Mouse (Mus musculus): ENCODE measurements around the gene Atp5b. TPM values are rescaled to one million over a fixed set of nuclear protein-coding genes. Genes with fewer than 3 reads are reported as not detected.

Gene Atp5b
- polyA plus RNA-seq, 1 experiment: 2,953 TPM

DNA sequence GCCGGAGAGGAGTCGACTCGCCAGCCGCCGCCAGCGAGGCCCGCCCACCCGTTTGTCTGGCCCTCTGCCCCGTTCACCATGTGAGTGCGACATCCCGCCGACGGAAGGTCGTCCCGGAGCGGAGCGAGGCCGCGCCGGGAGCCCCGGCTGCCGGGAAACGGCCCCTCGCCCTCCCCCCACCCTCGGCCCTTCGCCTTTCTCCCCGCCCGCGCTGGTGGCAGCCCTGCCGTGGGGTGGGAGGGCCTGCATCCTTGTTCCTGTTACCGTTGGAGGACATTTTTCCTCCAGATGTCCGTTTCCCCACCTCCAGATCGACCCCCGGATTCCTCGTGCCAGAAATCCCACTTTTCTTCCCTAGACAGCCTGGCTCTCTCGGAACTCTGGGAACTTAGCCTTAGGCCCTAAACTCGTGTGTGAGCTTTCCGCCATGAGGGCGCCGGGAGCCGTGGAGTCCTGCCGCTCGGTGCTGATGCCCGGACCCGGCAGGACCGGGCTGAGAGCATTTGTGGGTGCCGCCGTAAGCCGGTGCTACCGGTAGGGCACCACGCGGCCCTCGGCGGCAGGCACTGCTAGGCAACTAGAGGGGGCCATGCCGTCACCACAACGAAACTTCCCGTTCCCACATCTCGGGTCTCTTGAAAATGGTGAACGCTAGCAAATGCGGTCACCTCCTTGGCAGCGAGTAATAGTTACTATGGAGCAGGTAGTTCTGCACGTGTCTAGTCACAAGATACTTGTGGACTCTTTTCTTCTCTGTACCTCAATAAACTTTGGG, 23.7 kb upstream of the Atp5b start:
- no peak for TF ChIP-seq GATA1 (IDR thresholded peaks at IDR 0.05; ENCODE audit: low read length)

DNA sequence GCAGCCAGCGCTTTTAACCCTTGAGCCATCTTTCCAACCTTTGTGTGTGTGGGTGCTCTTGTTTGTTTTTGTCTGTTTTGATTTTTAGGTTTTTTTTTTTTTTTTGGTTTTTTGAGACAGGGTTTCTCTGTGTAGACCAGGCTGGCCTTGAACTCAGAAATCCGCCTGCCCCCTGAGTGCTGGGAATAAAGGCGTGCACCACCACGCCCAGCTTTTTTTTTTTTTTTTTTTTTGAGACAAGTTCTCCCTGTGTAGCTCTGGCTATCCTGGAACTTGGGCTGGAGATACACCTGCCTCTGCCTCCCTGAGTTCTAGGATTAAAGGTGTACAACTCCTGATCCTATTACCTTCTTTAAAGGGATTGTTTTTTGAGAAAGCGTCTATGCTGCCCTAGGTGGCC, 22.0 kb upstream of the Atp5b start:
- no peak for TF ChIP-seq GATA1 (IDR thresholded peaks at IDR 0.05; ENCODE audit: low read length)

DNA sequence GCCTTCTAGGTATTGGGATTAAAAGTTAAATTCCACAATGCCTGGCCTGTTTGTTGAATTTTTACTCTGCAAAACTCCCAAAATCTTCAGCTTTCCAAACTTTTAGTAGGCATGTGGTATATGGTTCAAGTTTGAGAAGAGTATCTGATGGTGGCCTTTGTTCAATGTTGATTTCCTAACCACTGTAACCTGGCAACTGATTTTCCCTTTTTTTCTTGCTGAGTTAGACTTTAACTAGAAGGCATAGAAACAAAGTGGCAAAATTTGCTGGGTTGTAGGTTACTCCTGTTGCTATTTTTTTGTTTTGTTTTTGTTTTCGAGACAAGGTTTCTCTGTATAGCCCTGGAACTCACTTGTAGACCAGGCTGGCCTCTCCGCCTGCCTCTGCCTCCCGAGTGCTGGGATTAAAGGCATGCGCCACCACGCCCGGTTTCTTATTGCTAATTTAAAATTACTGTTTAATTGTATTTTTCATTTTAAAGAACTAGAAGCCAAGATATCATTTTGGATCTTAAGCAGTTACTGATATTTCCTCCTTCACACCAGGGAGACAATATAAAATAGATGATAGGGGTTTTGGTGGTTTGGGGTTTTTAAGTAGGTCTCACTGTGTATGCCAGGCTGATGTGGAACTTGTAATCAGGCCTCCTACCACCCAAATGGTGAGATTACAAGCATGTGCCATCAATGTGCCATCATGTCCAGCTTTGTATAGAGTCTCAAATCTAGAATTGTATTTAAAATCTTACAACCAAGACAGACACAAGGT, 20.7 kb upstream of the Atp5b start:
- TF ChIP-seq GATA1 (IDR thresholded peaks at IDR 0.05; ENCODE audit: low read length): no peak

DNA sequence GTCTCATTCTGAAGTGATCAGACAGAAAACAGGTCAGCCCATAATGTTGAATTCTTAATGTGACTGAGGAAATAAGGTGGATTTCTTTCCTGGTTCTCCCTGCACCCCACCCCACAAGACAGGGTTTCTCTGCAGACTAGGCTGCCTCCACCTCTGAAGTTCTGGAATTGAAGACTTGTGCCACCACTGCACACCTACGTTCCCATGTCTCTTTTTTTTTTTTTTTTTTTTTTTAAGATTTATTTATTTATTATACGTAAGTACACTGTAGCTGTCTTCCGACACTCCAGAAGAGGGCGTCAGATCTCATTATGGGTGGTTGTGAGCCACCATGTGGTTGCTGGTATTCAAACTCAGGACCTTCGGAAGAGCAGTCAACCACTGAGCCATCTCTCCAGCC, 17.0 kb upstream of the Atp5b start:
- no peak for TF ChIP-seq GATA1 (IDR thresholded peaks at IDR 0.05; ENCODE audit: low read length)

DNA sequence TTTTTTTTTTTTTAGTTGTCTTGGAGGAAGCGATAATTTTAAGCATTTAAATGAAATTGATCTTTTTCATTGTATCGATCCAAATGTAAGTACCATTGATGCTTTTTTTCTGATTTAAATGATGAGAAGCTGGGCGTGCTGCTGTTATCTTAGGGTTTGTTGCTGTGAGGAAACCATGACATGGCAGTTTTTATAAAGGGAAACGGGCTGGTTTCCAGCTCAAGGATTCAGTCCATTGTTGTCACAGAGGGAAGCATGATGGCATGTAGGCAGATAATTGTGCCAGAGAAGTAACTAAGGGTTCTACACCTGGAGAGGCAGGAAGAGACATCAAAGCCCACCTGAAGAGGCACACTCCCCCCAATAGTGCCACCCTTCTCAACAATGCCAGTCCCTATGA, 13.9 kb upstream of the Atp5b start:
- TF ChIP-seq GATA1 (IDR thresholded peaks at IDR 0.05; ENCODE audit: low read length): no peak

DNA sequence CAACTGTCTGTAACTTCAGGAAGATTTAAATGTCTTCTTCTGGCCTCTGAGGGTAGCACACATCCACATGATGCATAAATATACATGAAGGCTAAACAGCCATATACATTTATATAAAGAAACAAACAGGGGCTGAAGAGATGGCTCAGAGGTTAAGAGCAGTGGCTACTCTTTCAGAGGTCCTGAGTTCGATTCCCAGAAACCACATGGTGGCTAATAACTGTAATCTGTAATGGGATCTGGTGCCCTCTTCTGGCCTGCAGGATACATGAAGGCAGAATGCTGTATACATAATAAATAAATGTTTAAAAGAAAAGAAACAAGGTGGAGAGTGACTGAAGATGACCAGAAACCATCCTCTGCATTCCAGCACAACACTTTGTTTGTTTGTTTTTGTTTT, 2.6 kb upstream of the Atp5b start:
- TF ChIP-seq GATA1 (IDR thresholded peaks at IDR 0.05; ENCODE audit: low read length): no peak

DNA sequence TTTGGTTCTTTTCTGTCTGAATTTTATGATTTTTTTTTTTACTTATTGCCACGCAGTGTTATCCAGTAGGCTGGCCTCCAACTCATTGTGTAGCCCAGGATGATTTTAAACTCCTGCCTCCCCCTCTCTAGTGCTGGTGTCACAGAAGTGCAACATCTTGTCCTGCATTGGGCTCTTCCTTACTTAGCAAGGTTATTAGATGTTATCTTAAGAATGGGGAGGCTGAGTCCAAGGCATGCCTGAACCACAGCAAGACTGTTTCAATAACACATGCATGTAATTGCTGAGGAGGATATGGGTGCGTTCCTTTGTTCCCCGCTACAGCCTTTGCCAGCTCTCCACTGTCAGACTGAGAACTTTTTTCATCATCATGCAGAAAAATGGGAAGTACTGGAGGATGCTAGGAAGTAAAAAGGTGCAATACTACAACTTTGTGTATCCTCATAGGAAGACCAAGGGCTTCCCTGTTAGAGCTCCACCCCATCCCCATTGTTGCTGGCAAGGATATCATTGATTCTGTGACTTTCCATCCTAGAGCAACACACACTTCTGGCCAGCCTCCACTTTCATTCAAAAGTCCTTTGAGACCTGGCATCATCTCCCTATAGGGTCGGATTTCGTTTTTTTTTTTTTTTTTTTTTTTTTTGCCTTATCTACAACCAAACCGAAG, 1.1 kb upstream of the Atp5b start:
- TF ChIP-seq GATA1 (IDR thresholded peaks at IDR 0.05; ENCODE audit: low read length): no peak

DNA sequence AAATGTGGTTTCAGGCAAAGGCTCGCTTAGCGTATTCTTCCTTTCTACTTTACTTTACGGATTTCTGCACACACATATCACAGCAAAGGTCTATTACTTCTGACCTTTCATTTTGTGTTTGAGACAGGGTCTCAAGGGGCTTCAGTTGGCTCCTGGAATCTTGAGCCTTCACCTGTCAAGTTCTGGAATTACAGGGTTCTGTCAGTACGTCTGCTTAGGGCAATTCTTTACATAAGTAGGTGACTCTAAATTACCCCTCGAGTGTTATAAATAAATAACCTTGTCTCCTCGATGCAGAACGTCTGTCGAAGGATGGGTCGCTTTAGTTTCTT, 630 bp upstream of the Atp5b start:
- no peak for TF ChIP-seq GATA1 (IDR thresholded peaks at IDR 0.05; ENCODE audit: low read length)

DNA sequence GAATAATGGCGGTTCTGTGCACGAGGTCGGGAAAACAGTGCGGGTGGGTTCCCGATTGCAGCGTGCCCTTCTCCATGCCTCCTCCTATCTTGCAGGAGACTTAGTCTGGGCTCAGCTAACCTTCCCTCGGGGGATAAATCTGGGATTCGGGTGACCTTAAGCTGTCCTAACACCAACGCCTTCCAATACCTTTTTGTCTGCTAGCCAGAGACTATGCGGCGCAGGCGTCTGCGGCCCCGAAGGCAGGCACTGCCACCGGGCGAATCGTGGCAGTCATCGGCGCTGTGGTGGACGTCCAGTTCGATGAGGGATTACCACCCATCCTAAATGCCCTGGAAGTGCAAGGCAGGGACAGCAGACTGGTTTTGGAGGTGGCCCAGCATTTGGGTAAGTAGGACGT, 615 bp downstream of the Atp5b start:
- no peak for TF ChIP-seq GATA1 (IDR thresholded peaks at IDR 0.05; ENCODE audit: low read length)

DNA sequence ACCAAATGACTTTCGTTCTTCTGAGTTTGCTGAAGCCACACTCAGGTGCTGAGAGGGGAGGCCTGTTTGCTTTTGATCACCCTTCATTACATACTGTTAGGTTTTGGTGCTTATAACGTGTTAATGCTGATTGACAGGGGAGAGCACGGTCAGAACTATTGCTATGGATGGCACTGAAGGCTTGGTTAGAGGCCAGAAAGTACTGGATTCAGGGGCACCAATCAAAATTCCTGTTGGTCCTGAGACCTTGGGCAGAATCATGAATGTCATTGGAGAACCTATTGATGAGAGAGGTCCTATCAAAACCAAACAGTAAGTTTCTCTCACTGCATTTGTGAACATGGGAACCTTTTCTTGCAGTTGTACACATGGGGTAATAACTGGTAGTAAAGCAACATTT, 1.1 kb downstream of the Atp5b start:
- no peak for TF ChIP-seq GATA1 (IDR thresholded peaks at IDR 0.05; ENCODE audit: low read length)

DNA sequence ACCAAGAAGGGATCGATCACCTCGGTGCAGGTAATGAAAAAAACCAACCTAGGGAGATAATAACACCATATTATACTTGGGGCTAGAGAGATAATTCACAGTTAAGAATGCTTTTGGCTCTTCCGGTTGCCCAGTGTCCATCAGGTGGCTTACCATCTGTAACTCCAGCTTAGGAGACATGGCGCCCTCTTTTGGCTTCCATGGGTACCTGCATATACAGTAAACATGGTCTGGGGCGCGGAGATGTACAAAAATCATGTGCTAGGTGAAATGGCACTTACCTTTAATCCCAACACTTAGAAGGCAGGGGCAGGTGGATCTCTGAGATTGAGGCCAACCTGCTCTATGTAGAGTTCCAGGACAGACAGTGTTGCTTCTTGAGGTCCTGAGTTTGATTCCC, 3.3 kb downstream of the Atp5b start:
- no peak for TF ChIP-seq GATA1 (IDR thresholded peaks at IDR 0.05; ENCODE audit: low read length)

DNA sequence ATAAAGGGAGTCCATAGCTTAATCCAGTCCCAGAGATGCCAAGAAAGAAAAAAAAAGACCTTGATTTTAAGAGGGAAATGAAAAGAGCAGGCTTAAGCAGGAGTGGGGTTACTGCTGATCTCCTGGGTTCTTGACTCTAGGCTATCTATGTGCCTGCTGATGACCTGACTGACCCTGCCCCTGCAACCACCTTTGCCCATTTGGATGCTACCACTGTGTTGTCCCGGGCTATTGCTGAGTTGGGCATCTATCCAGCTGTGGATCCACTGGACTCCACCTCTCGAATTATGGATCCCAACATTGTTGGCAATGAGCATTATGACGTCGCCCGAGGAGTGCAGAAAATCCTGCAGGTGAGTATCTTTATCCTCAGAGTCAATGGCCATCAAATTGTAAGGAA, 5.1 kb downstream of the Atp5b start:
- TF ChIP-seq GATA1 (IDR thresholded peaks at IDR 0.05; ENCODE audit: low read length): no peak

DNA sequence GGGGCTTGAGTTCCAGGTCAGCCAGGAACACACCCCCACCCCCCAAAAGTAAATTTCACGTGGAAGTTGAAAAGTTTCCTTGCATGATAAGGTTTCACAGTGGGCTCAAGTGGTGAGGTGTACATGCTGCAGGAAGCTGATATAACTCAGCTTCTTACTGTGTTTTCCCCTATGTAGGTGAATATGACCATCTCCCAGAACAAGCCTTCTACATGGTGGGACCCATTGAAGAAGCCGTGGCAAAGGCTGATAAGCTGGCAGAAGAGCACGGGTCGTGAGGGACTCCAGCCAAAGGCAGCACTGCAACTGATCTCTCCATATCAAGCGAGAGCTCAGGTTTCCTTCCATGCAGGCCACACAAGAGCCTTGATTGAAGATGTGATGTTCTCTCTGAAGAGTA, 6.8 kb downstream of the Atp5b start:
- TF ChIP-seq GATA1 (IDR thresholded peaks at IDR 0.05; ENCODE audit: low read length): no peak

DNA sequence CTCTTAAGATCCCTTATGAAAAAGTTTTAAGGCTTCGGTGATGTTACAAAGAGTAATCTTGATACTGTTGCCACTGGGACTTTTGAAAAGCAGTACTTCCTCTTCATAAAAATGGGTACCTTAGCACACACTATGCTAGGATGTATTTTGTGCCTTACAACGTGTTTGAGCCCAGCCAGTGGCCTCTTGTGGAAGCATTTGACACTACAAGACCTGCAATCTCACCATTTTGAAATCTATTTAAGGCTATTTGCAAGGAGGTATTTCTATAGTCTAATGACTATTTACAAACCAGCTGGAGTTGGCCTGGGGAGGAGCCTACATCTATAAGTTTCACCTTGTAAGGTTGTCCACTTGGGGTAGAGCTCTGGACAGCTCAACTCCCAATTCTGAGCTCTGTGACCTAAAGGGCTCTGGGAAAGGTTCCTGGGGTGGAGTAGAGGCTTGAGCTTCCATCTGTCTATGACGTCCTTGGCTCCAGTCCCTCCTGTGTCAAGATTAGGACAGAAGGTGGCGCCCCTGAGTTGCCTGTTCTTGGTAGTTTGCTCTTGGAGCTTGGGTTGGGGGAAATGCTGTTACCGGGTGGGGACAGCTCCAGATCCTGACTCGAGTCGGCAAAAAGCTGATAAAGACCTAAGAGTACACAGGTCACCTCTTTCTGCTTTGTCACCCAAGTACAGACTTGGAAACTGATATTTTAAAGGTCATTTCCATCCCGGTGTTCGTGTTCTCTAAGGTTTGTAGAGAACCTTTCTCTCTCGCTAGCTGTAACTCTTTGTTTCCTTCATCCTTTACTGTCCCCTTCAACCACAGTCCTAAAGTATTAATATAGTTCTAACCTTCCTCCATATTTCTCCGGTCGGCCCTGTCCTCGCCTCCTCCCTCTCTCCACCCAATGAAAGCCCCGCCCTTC, 7.8 kb downstream of the Atp5b start:
- no peak for TF ChIP-seq GATA1 (IDR thresholded peaks at IDR 0.05; ENCODE audit: low read length)
